Mouse (Mus musculus): Measurements from ENCODE around the gene Ssr2. TPM values are rescaled to one million over a fixed set of nuclear protein-coding genes. Genes with fewer than 3 reads are reported as not detected.

The Ssr2 gene
- polyA plus RNA-seq, 1 experiment from 2014 or later = 339 TPM

GRCm38 (mm10) chr3:88544514-88544913 lies 31.2 kb upstream of the Ssr2 start:
- 35% methylated on average over 5 of the region's 5 CpGs for WGBS
- no peak for ATAC-seq (ENCODE audit: insufficient read depth, low FRiP score, low read depth)
- no peak overlapping the region for H3K4me3 ChIP-seq (replicated peaks)
- H3K27ac ChIP-seq = no peak overlapping the region
- H3K27me3 ChIP-seq (replicated peaks) = no peaks in the 10 kb centered on the region
- no peak overlapping the region for H3K4me2 ChIP-seq
- H3K36me3 ChIP-seq = peaks cover 9% of the 10 kb centered on the region; the same call in 1 of the 2 replicates
- no peak overlapping the region for H3K9ac ChIP-seq
- H3K4me1 ChIP-seq = peaks cover 17% of the 10 kb centered on the region; the same call in 1 of the 2 replicates
- no peaks in the 10 kb centered on the region for H3K9me3 ChIP-seq

GRCm38 (mm10) chr3:88544955-88545591 lies 30.6 kb upstream of the Ssr2 start:
- peaks cover 6% of the 10 kb centered on the region; the same call in 1 of the 2 replicates for H3K36me3 ChIP-seq
- no peaks in the 10 kb centered on the region for H3K27me3 ChIP-seq (replicated peaks)
- no peak overlapping the region for H3K4me3 ChIP-seq (replicated peaks)
- no peak overlapping the region for H3K4me2 ChIP-seq
- WGBS = 57% methylated on average over 20 of the region's 20 CpGs
- no peak overlapping the region for H3K27ac ChIP-seq
- peaks cover 14% of the 10 kb centered on the region; the same call in 1 of the 2 replicates for H3K4me1 ChIP-seq
- H3K9me3 ChIP-seq = no peaks in the 10 kb centered on the region
- H3K9ac ChIP-seq = no peak overlapping the region
- ATAC-seq (ENCODE audit: insufficient read depth, low FRiP score, low read depth) = no peak

- Histone ChIP-seq H3K36me3 (no peaks in the 10 kb centered on the region), H3K27ac (peak overlapping the region; percentile 31; the same call in 1 of the 2 replicates), H3K4me2 (peak overlapping the region; percentile 43), H3K27me3 (replicated peaks) (no peaks in the 10 kb centered on the region), H3K9ac (no peak overlapping the region), H3K9me3 (no peaks in the 10 kb centered on the region), H3K4me1 (peaks cover 21% of the 10 kb centered on the region), H3K4me3 (replicated peaks) (peak overlapping the region; percentile 19)
- WGBS = 72% methylated on average over 6 of the region's 6 CpGs
- ATAC-seq (ENCODE audit: insufficient read depth, low FRiP score, low read depth) = 0 out of 2 replicates have a peak, but pooled peaks have one; percentile 23
Measured at GRCm38 (mm10) chr3:88546674-88547418, 28.8 kb upstream of the Ssr2 start.

GRCm38 (mm10) chr3:88548180-88548917 lies 27.3 kb upstream of the Ssr2 start, which contains the start of gene Rab25:
TSS of gene Rab25 (minus strand) at chr3:88548300.
- WGBS = 40% methylated on average over 18 of the region's 18 CpGs
- Histone ChIP-seq H3K9me3 (no peaks in the 10 kb centered on the region), H3K9ac (no peak within 1 kb of the TSS), H3K27ac (peak within 1 kb of the TSS; percentile 78), H3K4me2 (peak within 1 kb of the TSS; percentile 50), H3K4me3 (replicated peaks) (peak within 1 kb of the TSS; percentile 34), H3K27me3 (replicated peaks) (no peaks in the 10 kb centered on the region), H3K36me3 (no peaks in the 10 kb centered on the region), H3K4me1 (peaks cover 24% of the 10 kb centered on the region)
- peak; percentile 15; the same call in 1 of the 2 replicates for ATAC-seq (ENCODE audit: insufficient read depth, low FRiP score, low read depth)

GRCm38 (mm10) chr3:88551586-88551985 lies 24.1 kb upstream of the Ssr2 start:
- Histone ChIP-seq H3K27me3 (replicated peaks) (no peaks in the 10 kb centered on the region), H3K9ac (no peak overlapping the region), H3K4me2 (peak overlapping the region; percentile 75), H3K4me1 (peaks cover 28% of the 10 kb centered on the region), H3K36me3 (peaks cover 11% of the 10 kb centered on the region; the same call in 1 of the 2 replicates), H3K9me3 (no peaks in the 10 kb centered on the region), H3K4me3 (replicated peaks) (peak overlapping the region; percentile 85; the same call in 1 of the 2 replicates), H3K27ac (no peak overlapping the region)
- no peak for ATAC-seq (ENCODE audit: insufficient read depth, low FRiP score, low read depth)
- WGBS = 80% methylated on average over 4 of the region's 4 CpGs

- Histone ChIP-seq H3K27me3 (replicated peaks) (no peaks in the 10 kb centered on the region), H3K36me3 (peaks cover 13% of the 10 kb centered on the region; the same call in 1 of the 2 replicates), H3K9me3 (no peaks in the 10 kb centered on the region), H3K27ac (peak overlapping the region; percentile 98), H3K4me1 (peaks cover 25% of the 10 kb centered on the region), H3K9ac (peak overlapping the region; percentile 53), H3K4me3 (replicated peaks) (peak overlapping the region; percentile 85), H3K4me2 (peak overlapping the region; percentile 75)
- no peak for ATAC-seq (ENCODE audit: insufficient read depth, low FRiP score, low read depth)
- WGBS = 18% methylated on average over 16 of the region's 16 CpGs
Measured at GRCm38 (mm10) chr3:88552082-88552645, 23.5 kb upstream of the Ssr2 start.

- WGBS = under 1% methylated on average over 48 of the region's 48 CpGs
- Histone ChIP-seq H3K9me3 (no peaks in the 10 kb centered on the region), H3K27me3 (replicated peaks) (no peaks in the 10 kb centered on the region), H3K27ac (peak within 1 kb of the TSS; percentile 98), H3K9ac (peak within 1 kb of the TSS; percentile 88), H3K4me1 (peaks cover 24% of the 10 kb centered on the region), H3K4me2 (peak within 1 kb of the TSS; percentile 75), H3K36me3 (peaks cover 15% of the 10 kb centered on the region; the same call in 1 of the 2 replicates), H3K4me3 (replicated peaks) (peak within 1 kb of the TSS; percentile 85)
- ATAC-seq (ENCODE audit: insufficient read depth, low FRiP score, low read depth) = peak; percentile 91
Measured at GRCm38 (mm10) chr3:88552676-88553524, 22.8 kb upstream of the Ssr2 start, which contains the start of gene Lamtor2. TSS of gene Lamtor2 (minus strand) at chr3:88553074.

- no peaks in the 10 kb centered on the region for H3K27me3 ChIP-seq (replicated peaks)
- H3K36me3 ChIP-seq = peaks cover 19% of the 10 kb centered on the region; the same call in 1 of the 2 replicates
- WGBS = under 1% methylated on average over 26 of the region's 37 CpGs
- H3K27ac ChIP-seq = peak within 1 kb of the TSS; percentile 98
- peaks cover 23% of the 10 kb centered on the region for H3K4me1 ChIP-seq
- peak within 1 kb of the TSS; percentile 88 for H3K9ac ChIP-seq
- peak within 1 kb of the TSS; percentile 85 for H3K4me3 ChIP-seq (replicated peaks)
- ATAC-seq (ENCODE audit: insufficient read depth, low FRiP score, low read depth) = peak; percentile 86
- H3K4me2 ChIP-seq = peak within 1 kb of the TSS; percentile 75
- no peaks in the 10 kb centered on the region for H3K9me3 ChIP-seq
Measured at GRCm38 (mm10) chr3:88553525-88553879, 22.2 kb upstream of the Ssr2 start, which contains the start of gene Ubqln4. TSS of gene Ubqln4 (plus strand) at chr3:88553758.

GRCm38 (mm10) chr3:88553880-88554586 lies 21.6 kb upstream of the Ssr2 start:
- WGBS = under 1% methylated on average over 41 of the region's 41 CpGs
- H3K27me3 ChIP-seq (replicated peaks) = no peaks in the 10 kb centered on the region
- H3K36me3 ChIP-seq = peaks cover 22% of the 10 kb centered on the region; the same call in 1 of the 2 replicates
- ATAC-seq (ENCODE audit: insufficient read depth, low FRiP score, low read depth) = peak; percentile 7
- H3K9me3 ChIP-seq = no peaks in the 10 kb centered on the region
- H3K4me2 ChIP-seq = peak overlapping the region; percentile 75
- peak overlapping the region; percentile 85 for H3K4me3 ChIP-seq (replicated peaks)
- peak overlapping the region; percentile 88 for H3K9ac ChIP-seq
- peak overlapping the region; percentile 98 for H3K27ac ChIP-seq
- H3K4me1 ChIP-seq = peaks cover 21% of the 10 kb centered on the region

GRCm38 (mm10) chr3:88555069-88555605 lies 20.5 kb upstream of the Ssr2 start:
- 90% methylated on average over 5 of the region's 5 CpGs for WGBS
- ATAC-seq (ENCODE audit: insufficient read depth, low FRiP score, low read depth) = no peak
- no peak overlapping the region for H3K27ac ChIP-seq
- peak overlapping the region; percentile 75; the same call in 1 of the 2 replicates for H3K4me2 ChIP-seq
- H3K9ac ChIP-seq = no peak overlapping the region
- H3K4me1 ChIP-seq = peaks cover 21% of the 10 kb centered on the region
- H3K9me3 ChIP-seq = no peaks in the 10 kb centered on the region
- peaks cover 32% of the 10 kb centered on the region; the same call in 1 of the 2 replicates for H3K36me3 ChIP-seq
- no peaks in the 10 kb centered on the region for H3K27me3 ChIP-seq (replicated peaks)
- H3K4me3 ChIP-seq (replicated peaks) = no peak overlapping the region
